Mouse (Mus musculus) limb, embryonic 10.5 days (tissue): ENCODE measurements around the gene Mybpc3. TPM values are rescaled to one million over a fixed set of nuclear protein-coding genes. Genes with fewer than 3 reads are reported as not detected.

Experiments used
- DNase-seq: peaks from one replicate; pipeline ENCODE4 v3.0.0-alpha.2; 2017; ENCODE audit warnings: low spot score
- H3K27ac ChIP-seq: fragments of 300-500 bp; sonication (generic); 2 replicates; pipeline ENCODE4 v1.5.1; 2016; ENCODE audit warnings: mild to moderate bottlenecking
- H3K27me3 ChIP-seq: fragments of 300-500 bp; sonication (generic); 2 replicates; pipeline ENCODE4 v1.6.1; 2016; ENCODE audit warnings: low read depth, mild to moderate bottlenecking; ENCODE audit not compliant: poor library complexity, severe bottlenecking
- H3K36me3 ChIP-seq: fragments of 300-500 bp; sonication (generic); 2 replicates; pipeline ENCODE4 v1.6.1; 2016; ENCODE audit warnings: mild to moderate bottlenecking, moderate library complexity
- H3K4me1 ChIP-seq: fragments of 300-500 bp; sonication (generic); 2 replicates; pipeline ENCODE4 v1.6.1; 2016
- H3K4me3 ChIP-seq: fragments of 300-500 bp; sonication (generic); 2 replicates; pipeline ENCODE4 v1.5.1; 2016; ENCODE audit warnings: mild to moderate bottlenecking, moderate library complexity
- H3K9me3 ChIP-seq: fragments of 300-500 bp; sonication (generic); replicated peaks from 2 replicates; pipeline ENCODE4 v1.6.1; 2016; ENCODE audit warnings: mild to moderate bottlenecking
- WGBS: fragments of 180-500 bp; shearing (Covaris S2); methylation state at CpG from one replicate; pipeline ENCODE4 v1.1.7; 2016; 5-methylcytosine and 5-hydroxymethylcytosine counted together
- polyA plus RNA-seq: library from polyadenylated mRNA; unstranded; fragments of >200 nt; fragmentation: Nextera tagmentation; extraction: Ambion mirVana; gene quantifications from 2 replicates; pipeline ENCODE4 v1.2.1, GENCODE M21; 2016

Mybpc3 gene
- polyA plus RNA-seq, 1 experiment from 2014 or later = 0.44 TPM

DNA sequence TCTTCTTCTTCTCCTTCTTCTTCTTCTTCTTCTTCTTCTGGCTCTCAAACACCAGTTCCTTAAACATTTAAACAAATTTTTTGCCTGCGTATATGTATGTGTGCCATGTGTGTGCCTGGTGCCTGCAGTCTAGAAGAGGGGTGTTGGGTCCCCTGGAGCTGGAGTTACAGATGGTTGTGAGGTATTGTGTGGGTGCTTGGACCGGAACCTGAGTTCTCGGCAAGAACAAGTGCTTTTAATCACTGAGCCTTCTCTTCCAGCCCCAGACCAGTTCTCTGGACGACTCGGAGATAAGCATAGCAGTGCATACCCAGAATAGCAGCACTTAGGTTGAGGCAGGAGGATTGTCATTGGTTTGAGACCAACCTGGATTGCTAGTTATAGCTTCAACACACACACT is 1.1 kb upstream of the Mybpc3 start:
- 80% methylated on average over 5 of the region's 5 CpGs for WGBS
- Histone ChIP-seq H3K4me1 (peaks cover 14% of the 10 kb centered on the region), H3K36me3 (no peaks in the 10 kb centered on the region), H3K4me3 (no peak overlapping the region), H3K27me3 (peaks cover 32% of the 10 kb centered on the region), H3K27ac (no peak overlapping the region), H3K9me3 (no peaks in the 10 kb centered on the region)
- no peak for DNase-seq

GRCm38 (mm10) chr2:91118647-91119046 is 703 bp downstream of the Mybpc3 start:
- no peak for DNase-seq
- Histone ChIP-seq H3K4me3 (no peak overlapping the region), H3K27me3 (peaks cover 32% of the 10 kb centered on the region), H3K9me3 (no peaks in the 10 kb centered on the region), H3K4me1 (peaks cover 14% of the 10 kb centered on the region), H3K36me3 (no peaks in the 10 kb centered on the region), H3K27ac (no peak overlapping the region)
- WGBS = 60% methylated on average over 1 of the region's 1 CpGs

DNA sequence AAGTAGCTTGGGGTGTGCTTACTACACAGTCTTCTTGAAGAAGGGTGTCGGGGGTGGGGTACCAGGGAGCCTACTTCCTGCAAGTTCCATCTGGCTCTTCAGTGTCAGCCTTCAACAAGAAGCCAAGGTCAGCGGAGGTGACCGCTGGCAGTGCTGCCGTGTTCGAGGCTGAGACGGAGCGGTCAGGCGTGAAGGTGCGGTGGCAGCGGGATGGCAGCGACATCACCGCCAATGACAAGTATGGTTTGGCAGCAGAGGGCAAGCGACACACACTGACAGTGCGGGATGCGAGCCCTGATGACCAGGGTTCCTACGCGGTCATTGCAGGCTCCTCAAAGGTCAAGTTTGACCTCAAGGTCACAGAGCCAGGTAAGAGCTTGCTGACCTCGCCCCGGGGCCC is 1.1 kb downstream of the Mybpc3 start:
- no peak overlapping the region for H3K4me3 ChIP-seq
- WGBS = 91% methylated on average over 19 of the region's 19 CpGs
- no peak overlapping the region for H3K27ac ChIP-seq
- peaks cover 30% of the 10 kb centered on the region for H3K27me3 ChIP-seq
- DNase-seq = no peak
- no peaks in the 10 kb centered on the region for H3K9me3 ChIP-seq
- no peaks in the 10 kb centered on the region for H3K36me3 ChIP-seq
- H3K4me1 ChIP-seq = peaks cover 14% of the 10 kb centered on the region

DNA sequence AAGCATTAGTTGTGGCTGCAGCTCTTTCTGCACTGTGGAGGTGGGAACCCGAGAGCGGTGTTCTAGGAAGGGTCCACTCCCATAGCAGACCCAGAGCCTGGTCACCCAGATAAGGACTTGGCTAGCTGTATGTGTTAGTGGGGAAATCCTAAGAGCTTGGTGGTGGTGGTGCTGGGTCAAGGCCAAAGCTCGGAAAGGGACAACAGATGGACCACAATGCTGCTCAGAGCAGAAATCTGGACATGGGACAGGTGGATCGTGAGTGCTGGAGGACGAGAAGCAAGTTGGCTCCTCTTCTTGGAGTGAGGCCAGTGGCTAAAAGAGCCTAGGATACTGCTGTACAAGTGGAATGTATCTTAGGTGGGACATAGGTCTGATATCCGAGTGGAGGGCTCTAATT is 1.6 kb downstream of the Mybpc3 start:
- H3K27me3 ChIP-seq = peaks cover 29% of the 10 kb centered on the region
- H3K4me3 ChIP-seq = no peak overlapping the region
- 90% methylated on average over 6 of the region's 6 CpGs for WGBS
- no peak for DNase-seq
- no peaks in the 10 kb centered on the region for H3K36me3 ChIP-seq
- no peak overlapping the region for H3K27ac ChIP-seq
- no peaks in the 10 kb centered on the region for H3K9me3 ChIP-seq
- H3K4me1 ChIP-seq = peaks cover 14% of the 10 kb centered on the region

GRCm38 (mm10) chr2:91120261-91120671 is 2.3 kb downstream of the Mybpc3 start:
- Histone ChIP-seq H3K4me3 (no peak overlapping the region), H3K27ac (no peak overlapping the region), H3K27me3 (peaks cover 29% of the 10 kb centered on the region), H3K9me3 (no peaks in the 10 kb centered on the region), H3K4me1 (peaks cover 9% of the 10 kb centered on the region), H3K36me3 (no peaks in the 10 kb centered on the region)
- no peak for DNase-seq
- WGBS = 76% methylated on average over 6 of the region's 6 CpGs

DNA sequence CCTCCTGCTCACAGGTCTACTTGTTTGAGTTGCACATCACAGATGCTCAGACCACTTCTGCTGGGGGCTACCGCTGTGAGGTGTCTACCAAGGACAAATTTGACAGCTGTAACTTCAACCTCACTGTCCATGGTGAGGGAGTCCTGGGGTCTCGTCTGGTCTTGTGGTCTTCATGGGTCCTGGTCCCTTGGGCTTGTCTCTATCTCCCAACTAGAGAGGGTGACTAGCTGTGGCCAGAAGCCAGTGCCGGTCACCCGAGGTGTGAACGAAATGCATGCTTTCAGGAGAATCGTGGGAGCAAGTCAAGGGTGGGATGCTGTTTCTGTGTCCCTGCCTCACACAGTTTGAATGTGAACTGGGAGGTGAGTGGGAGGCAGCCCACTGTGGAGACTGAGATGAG is 3.1 kb downstream of the Mybpc3 start:
- DNase-seq = no peak
- H3K4me1 ChIP-seq = peaks cover 2% of the 10 kb centered on the region; the same call in 1 of the 2 replicates
- no peaks in the 10 kb centered on the region for H3K9me3 ChIP-seq
- 78% methylated on average over 6 of the region's 6 CpGs for WGBS
- H3K36me3 ChIP-seq = no peaks in the 10 kb centered on the region
- H3K27ac ChIP-seq = no peak overlapping the region
- H3K27me3 ChIP-seq = peaks cover 21% of the 10 kb centered on the region
- no peak overlapping the region for H3K4me3 ChIP-seq

GRCm38 (mm10) chr2:91121497-91121896 is 3.6 kb downstream of the Mybpc3 start:
- Histone ChIP-seq H3K36me3 (no peaks in the 10 kb centered on the region), H3K4me1 (no peaks in the 10 kb centered on the region; the same call in 1 of the 2 replicates), H3K27ac (no peak overlapping the region), H3K4me3 (no peak overlapping the region), H3K9me3 (no peaks in the 10 kb centered on the region), H3K27me3 (peaks cover 16% of the 10 kb centered on the region)
- no peak for DNase-seq
- 74% methylated on average over 8 of the region's 8 CpGs for WGBS

DNA sequence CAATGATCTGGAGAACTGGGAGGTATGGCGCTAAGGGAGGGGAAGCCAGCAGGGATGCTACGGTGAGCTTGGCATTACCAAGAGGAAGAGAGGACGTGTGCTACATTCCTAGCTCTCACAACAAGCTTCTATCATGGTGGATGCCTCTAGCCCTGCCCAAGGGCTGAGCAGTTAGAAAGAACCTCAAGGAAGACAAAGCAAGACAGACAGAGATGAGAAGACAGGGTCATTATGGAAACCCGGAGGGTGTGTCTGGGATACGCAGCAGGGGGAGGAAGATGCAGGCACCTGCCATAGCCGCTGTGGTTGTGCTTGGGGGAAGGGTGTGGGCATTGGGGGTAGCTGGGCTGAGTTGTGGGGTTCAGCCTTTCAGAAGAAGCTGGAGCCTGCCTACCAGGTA is 5.6 kb downstream of the Mybpc3 start:
- H3K4me3 ChIP-seq = no peak overlapping the region
- no peaks in the 10 kb centered on the region for H3K36me3 ChIP-seq
- no peak for DNase-seq
- H3K27ac ChIP-seq = no peak overlapping the region
- WGBS = 83% methylated on average over 6 of the region's 6 CpGs
- 0 out of 2 replicates have a peak, but pooled peaks cover 3% of the 10 kb centered on the region for H3K27me3 ChIP-seq
- H3K9me3 ChIP-seq = no peaks in the 10 kb centered on the region
- no peaks in the 10 kb centered on the region for H3K4me1 ChIP-seq

DNA sequence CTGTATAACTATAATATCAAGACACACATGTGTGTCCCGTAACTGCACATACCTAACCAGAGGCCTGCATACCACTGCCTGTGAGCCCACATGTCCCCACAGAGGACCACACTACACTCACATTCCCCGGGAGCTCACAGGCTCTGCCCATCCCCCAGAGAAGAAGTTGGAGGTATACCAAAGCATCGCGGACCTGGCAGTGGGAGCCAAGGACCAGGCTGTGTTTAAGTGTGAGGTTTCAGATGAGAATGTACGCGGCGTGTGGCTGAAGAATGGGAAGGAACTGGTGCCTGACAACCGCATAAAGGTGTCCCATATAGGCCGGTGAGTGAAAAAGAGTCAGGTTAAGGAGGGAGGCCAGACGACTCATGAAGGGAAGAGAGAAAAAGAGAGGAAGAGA is 7.2 kb downstream of the Mybpc3 start:
- no peaks in the 10 kb centered on the region for H3K9me3 ChIP-seq
- H3K4me1 ChIP-seq = no peaks in the 10 kb centered on the region
- no peak overlapping the region for H3K27ac ChIP-seq
- no peaks in the 10 kb centered on the region for H3K36me3 ChIP-seq
- H3K27me3 ChIP-seq = 0 out of 2 replicates have a peak, but pooled peaks cover 3% of the 10 kb centered on the region
- WGBS = 90% methylated on average over 10 of the region's 10 CpGs
- no peak overlapping the region for H3K4me3 ChIP-seq
- no peak for DNase-seq

- H3K36me3 ChIP-seq = no peaks in the 10 kb centered on the region
- no peaks in the 10 kb centered on the region for H3K27me3 ChIP-seq
- H3K4me3 ChIP-seq = no peak overlapping the region
- H3K27ac ChIP-seq = no peak overlapping the region
- H3K4me1 ChIP-seq = no peaks in the 10 kb centered on the region
- H3K9me3 ChIP-seq = no peaks in the 10 kb centered on the region
- WGBS = 87% methylated on average over 5 of the region's 5 CpGs
- no peak for DNase-seq
Observed at GRCm38 (mm10) chr2:91128761-91129160, 10.8 kb downstream of the Mybpc3 start.

DNA sequence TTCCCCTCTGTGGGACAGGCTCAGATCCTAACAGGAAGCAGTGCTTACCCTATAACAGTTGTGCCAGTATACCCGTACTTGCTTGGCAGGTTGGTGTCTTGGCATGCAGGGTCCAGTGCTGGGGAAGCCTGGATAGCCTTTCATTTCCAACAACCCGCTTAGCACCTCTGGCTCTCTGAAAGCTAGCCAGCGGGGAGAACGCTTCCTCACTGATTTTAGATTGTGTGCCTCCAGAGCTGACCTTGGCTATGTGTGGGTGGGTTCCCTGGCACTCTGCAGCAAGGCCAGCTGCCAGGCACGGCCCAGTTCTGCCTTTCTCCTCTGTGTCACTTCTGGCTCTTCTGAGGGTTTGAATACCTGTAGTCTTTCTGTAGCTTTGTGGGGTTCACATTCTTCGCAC is 12.2 kb downstream of the Mybpc3 start:
- Histone ChIP-seq H3K36me3 (no peaks in the 10 kb centered on the region), H3K27me3 (no peaks in the 10 kb centered on the region), H3K4me3 (no peak overlapping the region), H3K27ac (no peak overlapping the region), H3K9me3 (no peaks in the 10 kb centered on the region), H3K4me1 (no peaks in the 10 kb centered on the region)
- 92% methylated on average over 6 of the region's 6 CpGs for WGBS
- DNase-seq = no peak

DNA sequence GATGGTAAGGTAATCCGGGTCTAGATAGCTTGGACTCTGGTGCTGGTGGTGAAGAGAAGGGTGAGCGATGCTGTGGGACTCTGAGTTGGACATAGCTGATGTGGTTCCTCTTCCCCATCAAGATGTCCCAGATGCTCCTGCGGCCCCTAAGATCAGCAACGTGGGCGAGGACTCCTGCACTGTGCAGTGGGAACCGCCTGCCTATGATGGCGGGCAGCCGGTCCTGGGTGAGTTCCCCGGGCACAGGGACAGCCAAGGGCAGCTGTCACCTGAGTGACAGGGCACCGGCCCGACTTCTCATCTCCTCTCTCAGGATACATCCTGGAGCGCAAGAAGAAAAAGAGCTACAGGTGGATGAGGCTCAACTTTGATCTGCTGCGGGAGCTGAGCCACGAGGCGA is 13.3 kb downstream of the Mybpc3 start:
- 93% methylated on average over 15 of the region's 15 CpGs for WGBS
- no peak overlapping the region for H3K4me3 ChIP-seq
- H3K9me3 ChIP-seq = no peaks in the 10 kb centered on the region
- no peaks in the 10 kb centered on the region for H3K36me3 ChIP-seq
- no peaks in the 10 kb centered on the region for H3K4me1 ChIP-seq
- H3K27ac ChIP-seq = no peak overlapping the region
- DNase-seq = no peak
- H3K27me3 ChIP-seq = no peaks in the 10 kb centered on the region

DNA sequence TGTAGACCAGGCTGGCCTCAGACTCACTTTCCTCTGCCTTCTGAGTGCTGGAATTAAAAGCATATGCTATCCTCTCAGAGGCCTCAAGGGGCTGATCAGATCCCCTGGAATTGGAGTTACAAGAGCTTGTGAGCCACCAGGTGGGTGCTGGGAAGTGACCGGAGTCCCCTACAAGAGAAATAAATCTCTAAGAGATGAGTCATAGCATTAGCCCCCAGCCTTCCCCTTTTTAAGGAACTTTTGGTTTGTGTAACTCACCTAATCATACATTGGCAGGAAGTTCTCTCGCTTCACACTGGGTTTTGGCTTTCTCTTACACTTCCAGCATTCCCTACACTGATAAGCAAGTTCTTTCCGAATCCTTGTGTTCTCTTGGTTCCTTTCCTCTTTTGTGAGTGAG is 14.1 kb downstream of the Mybpc3 start:
- H3K27ac ChIP-seq = no peak overlapping the region
- no peaks in the 10 kb centered on the region for H3K9me3 ChIP-seq
- 80% methylated on average over 3 of the region's 3 CpGs for WGBS
- no peaks in the 10 kb centered on the region for H3K27me3 ChIP-seq
- no peaks in the 10 kb centered on the region for H3K36me3 ChIP-seq
- H3K4me3 ChIP-seq = no peak overlapping the region
- DNase-seq = no peak
- H3K4me1 ChIP-seq = no peaks in the 10 kb centered on the region
